Mouse (Mus musculus): ENCODE data around the gene Rbmx. TPM values are rescaled to one million over a fixed set of nuclear protein-coding genes. Genes with fewer than 3 reads are reported as not detected.

Rbmx gene
- total RNA-seq, 2 experiments from 2014 or later = 13.8 to 18.6 TPM

Other genes with a start within 250 kb of the Rbmx start
- gene Cd40lg, start 180.9 kb downstream of the Rbmx start, total RNA-seq (2015; ENCODE audit: low replicate concordance) = not detected in 2 replicates
- gene Cd40lg, start 180.9 kb downstream of the Rbmx start, total RNA-seq (2017; ENCODE audit: low replicate concordance) = not detected in 2 replicates
- 47.8 and 56.2 TPM in 2 replicates for gene Arhgef6, start 54.3 kb downstream of the Rbmx start, total RNA-seq (2015; ENCODE audit: low replicate concordance)
- 25.8 and 37.2 TPM in 2 replicates for gene Arhgef6, start 54.3 kb downstream of the Rbmx start, total RNA-seq (2017; ENCODE audit: low replicate concordance)
- not detected in 2 replicates for gene Gm364, start 16.1 kb upstream of the Rbmx start, total RNA-seq (2015; ENCODE audit: low replicate concordance)
- gene Gm364, start 16.1 kb upstream of the Rbmx start, total RNA-seq (2017; ENCODE audit: low replicate concordance) = not detected in 2 replicates
- not detected in 2 replicates for gene Gpr101, start 110.7 kb upstream of the Rbmx start, total RNA-seq (2015; ENCODE audit: low replicate concordance)
- not detected in 2 replicates for gene Gpr101, start 110.7 kb upstream of the Rbmx start, total RNA-seq (2017; ENCODE audit: low replicate concordance)